Mouse (Mus musculus) adrenal gland, postnatal 10 days (tissue): ENCODE data around the gene Gvin1. TPM values are rescaled to one million over a fixed set of nuclear protein-coding genes. Genes with fewer than 3 reads are reported as not detected.
"Not testable (repeated sequence)": the region's sequence is repeated elsewhere in the genome, so short reads cannot be mapped to it uniquely, and the experiment has no call there.

Experiments used
- DNase-seq: peaks from one replicate; pipeline ENCODE4 v3.0.0; 2021; ENCODE audit warnings: mixed read lengths
- long read RNA-seq, 2 experiments: library from polyadenylated mRNA; stranded (forward); transcript quantifications; one replicate each; pipeline ENCODE4 v2.0.0; 2021
- total RNA-seq, 2 experiments: library from RNA; stranded (reverse); gene quantifications; 2 replicates each; pipeline ENCODE4 v1.2.3; 2021

Gene Gvin1
- 1 to 10 TPM; 2.5 to 3.4 TPM for total RNA-seq
- long read RNA-seq, experiment 1, partial matches to known transcripts = 0 of 2 reads
- long read RNA-seq, experiment 1, other reads (novel, unspliced or antisense) = 2 of 2 reads
- long read RNA-seq, experiment 2 = 0 reads

DNA sequence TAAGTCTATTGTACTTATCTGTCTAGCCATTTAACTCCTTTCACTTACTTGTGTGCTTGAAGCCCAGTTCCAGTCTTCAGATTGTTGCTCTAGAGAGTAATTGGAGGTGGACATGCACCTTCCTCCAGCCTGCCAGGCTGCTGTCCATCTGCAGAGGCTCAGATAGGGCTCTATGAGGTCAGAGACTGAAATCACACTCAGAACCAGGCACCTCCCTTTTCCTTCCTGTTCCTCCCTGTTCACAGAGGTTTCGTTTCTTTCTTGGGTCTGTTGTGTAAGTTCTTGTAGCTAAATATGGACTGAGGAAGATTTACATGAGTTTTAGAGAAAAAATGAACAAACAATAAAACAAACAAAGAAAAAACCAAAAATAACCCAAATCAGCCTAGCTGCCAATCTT lies at the start of gene Gvin1:
Gvin1 (minus strand) TSS at position 150 of the 400 bp plus-strand sequence.
- DNase-seq = not testable (repeated sequence)

DNA sequence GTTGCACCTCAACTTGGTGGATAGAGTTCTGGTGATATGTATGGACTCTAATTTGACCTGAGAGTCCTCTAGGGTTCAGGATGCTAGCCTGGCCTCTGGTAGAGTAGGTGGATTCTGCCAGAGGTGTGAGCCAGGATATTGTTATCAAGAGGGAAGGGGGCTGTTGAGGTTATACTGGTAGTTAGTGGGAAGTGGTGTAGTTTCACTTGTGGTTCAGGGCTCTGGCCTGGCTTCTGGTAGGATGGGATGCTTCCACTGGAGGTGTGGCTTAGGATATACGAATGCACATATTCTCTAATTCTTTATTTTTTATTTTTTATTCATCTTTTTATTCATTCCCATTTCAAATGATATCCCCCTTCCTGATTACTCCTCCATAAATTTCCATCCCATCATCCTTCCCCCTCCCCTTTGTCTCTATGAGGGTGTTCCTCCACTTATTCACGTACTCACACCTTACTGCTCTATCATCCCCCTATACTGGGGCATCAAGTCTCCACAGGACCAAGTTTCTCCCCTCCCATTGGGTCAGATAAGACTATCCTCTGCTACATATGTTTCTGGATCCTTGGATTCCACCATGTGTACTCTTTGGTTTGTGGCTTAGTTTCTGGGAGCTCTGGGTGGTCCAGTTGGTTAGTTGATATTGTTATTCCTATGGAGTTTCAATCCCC lies 36.9 kb upstream of the Gvin1 start:
- DNase-seq = no peak

DNA sequence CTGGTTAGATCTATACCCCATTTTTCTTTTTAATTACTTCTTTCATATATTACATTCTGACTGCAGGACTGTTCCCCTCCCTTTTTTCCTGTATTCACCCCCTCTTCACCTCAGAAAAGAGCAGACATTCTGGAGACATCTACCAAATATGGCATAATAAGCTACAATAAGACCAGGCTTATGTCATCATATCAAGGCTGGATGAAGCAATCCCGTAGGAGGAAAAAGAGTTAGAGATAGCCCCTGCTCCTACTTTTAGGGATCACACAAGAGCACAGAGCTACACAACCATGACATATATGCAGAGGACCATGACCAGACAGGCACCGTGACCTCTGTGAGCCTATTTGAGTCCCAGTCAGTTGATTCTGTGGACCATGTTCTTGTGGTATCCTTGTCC lies 33.8 kb upstream of the Gvin1 start:
- DNase-seq = no peak

DNA sequence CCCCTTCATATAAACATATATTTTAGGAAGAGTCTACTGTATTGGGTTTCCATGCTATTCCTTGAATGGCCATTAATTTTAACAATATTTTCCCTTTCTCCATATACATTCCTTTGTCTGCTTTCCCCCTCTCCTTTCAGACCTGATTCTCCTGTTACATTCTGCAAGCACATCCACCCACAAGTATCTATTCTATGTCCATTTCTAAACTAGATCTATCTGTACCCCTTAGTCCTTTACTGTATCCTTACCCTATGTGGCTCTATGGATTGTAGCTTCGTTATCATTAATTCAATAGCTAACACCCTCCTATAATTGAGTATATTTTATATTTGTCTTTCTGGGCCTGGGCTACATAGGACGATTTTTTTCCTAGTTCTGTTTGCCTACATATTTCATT lies 33.1 kb upstream of the Gvin1 start:
- no peak for DNase-seq

DNA sequence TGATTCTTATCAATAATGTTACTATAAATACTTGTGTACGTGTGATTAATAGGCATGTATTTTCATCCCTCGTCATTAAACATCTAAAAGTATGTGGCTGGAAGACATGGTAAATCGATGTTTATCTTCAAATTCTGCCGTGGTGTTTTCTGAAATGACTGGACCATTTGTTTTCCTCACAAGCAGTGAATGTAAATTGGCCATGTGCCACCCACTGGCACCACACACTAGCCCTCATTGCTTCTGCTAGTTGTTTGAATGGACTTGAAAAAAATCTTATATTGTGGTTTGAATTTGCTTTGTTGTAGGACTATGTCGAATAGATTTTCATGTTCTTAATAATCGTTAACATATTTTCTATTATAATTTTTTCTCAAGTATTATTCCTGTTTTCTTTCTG lies 30.5 kb upstream of the Gvin1 start:
- no peak for DNase-seq

DNA sequence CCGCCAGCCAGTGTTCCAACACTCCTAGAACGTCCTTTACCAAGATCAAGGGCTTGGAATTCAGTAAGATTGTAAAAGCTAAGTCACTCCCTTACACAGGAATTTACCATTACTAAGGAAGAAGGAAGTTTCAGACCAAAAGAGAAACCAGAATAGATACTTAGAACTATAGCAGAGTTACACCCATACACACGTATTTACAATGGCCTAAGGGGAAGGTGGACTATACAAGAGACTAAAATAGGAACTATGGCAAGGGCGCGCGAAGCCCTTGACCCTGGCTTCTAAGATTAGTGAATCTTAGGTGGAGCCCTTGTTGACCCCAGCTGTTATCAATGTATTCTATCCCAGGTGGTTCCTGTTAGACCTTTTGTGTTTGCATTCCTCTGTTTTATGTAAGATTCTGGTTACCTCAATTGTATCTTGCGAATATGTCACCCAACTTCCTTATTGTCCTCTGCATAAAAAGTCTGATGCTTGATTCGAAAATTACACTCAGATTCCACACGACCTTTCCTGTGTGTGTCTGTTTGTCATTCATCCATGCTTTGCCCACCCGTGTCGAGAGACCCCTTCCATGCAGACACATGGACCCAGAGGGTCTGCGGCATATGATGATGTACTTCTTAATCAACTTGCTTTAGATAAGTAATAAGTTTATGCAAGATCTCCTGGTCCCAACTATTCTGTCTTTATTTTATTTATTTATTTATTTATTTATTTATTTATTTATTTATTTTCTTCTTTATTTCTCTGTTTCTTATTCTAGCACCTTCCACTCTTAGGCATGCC lies 25.6 kb upstream of the Gvin1 start:
- not testable (repeated sequence) for DNase-seq

DNA sequence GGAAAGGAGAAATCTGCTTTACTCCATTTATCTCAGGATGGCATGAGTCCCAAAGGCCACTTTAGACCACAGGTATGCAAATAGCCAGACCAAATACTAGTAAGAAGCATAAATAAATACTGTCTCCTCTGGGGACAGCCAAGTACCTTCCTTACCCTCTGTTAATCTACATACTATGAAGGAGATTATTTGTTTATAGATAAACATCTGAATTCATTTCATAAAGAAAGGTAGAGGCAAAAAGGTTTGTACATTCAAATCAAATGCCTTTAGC lies 22.0 kb upstream of the Gvin1 start:
- DNase-seq = no peak

DNA sequence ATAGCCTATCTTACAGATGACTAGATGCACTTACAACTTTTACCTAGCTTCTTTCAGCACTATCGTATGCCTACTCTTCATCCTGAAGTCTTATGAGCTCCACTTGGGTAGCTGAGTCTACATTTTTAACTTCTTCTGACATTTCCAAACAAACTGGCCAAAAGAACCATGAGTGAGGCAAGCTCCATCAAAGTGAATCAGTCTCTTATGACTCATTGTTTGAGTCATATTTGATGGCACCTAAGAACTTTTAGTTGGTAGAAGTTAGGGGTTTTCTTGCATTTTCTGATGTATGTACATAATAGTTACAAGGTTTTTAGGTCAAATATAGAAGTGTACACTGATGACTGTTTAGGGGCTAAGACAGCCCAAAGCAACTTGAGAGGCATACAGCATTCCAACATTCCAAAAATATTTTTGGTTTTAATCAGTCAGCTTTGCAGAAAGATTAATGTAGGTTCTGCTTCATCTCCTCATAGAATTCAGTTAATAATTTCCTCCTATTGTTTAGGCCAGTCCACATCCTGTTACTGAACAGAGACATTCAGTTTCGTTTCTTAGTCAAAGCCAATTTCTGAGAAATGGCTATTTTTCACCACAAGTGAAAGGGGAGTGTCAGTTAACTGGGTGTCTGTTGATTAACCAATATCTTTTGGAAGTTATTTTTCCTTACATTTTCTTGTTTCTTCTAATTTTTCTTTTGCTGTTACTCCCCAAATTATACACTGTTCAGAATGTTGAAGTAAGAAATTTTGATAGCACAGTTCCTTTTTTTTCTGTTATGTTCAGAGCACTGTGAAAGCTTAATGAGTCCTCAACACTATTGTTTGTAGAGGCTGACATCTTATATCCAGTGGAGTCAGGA lies 21.4 kb upstream of the Gvin1 start:
- no peak for DNase-seq

DNA sequence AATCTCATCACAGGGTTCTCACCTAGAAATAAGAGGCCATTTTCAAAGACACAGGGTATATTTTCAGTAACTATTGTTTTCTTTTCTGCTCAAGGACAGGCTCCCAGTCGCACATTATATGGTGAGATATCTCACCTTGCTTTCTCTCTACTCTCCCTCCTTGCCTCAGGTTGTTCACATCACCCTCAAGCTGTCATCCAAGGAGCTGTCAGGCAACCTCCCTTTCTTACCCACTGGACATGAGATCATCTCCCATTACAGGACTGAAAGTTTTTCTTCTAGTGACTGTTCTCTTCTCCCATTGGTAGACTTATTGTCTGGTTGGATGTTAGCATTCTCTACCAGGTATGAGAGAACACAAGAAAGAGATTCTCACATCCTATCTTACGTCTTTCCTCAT lies 20.5 kb upstream of the Gvin1 start:
- DNase-seq = no peak

DNA sequence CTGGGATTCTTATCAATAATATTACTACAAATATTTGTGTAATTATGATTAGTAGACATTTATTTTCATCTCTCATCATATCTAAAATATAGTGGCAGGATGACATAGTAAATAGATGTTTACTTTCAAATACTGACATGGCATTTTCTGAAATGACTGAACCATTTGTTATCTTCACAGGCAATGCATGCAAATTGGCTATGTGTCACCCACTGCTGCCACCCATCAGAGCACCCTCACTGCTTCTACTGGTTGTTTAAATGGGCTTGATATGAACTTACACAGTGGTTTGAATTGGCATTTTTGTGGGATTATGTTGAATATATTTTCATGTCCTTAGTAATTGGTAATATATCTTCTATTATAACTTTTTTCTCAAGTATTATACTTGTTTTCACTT lies 784 bp upstream of the Gvin1 start:
- DNase-seq = not testable (repeated sequence)

DNA sequence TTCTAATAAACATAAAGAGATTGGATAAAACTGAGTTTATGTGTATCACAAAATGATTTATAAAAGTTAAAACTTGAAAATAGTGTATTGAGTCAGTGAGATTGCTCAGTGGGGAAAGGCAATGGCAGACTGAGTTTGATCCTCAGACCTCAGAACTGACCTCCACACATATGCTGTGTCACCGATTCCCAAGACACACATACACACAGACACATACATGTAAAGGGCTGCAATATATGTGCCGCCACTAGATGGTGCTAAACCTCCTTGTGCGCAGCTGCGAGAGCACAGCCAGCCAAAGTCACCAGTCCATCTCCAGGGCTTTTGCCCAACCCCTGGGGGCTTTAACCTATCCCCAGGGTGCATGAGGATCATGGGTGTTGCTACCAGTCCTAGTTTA lies 1.4 kb downstream of the Gvin1 start:
- not testable (repeated sequence) for DNase-seq

DNA sequence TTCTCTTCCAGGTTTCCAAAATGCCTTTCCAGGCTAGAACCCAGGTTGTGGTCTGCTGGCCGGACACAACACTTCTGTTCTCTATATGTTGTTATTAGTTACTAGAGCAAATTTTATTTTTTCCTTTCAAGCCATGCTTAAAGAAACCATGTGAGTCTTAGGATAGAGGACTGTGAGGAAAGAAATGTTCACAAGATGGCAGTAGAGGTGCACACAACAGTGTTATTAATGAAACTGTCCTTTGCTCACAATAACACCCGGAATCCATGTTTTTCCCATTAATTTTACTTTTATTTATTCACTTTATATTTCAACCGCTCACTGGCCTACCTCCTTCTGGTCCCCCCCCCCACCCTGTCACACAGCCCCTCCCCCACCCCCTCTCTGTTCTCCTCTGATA lies 8.5 kb downstream of the Gvin1 start:
- not testable (repeated sequence) for DNase-seq

DNA sequence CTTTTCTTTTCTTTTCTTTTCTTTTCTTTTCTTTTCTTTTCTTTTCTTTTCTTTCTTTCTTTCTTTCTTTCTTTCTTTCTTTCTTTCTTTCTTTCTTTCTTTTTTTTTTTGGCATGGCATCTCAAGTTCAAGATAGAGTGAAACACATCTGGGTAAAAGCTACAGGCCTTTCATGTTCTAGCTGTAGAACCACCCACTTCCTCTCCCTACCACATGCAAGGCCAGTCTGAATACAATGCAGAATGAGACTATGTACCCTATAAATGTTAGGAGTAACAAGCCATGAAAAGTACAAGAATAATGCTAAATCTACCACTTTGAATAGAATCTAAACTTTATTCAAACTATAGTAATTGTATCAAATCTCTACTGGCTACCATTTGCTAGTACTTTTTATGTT lies 38.1 kb downstream of the Gvin1 start:
- DNase-seq = not testable (repeated sequence)

DNA sequence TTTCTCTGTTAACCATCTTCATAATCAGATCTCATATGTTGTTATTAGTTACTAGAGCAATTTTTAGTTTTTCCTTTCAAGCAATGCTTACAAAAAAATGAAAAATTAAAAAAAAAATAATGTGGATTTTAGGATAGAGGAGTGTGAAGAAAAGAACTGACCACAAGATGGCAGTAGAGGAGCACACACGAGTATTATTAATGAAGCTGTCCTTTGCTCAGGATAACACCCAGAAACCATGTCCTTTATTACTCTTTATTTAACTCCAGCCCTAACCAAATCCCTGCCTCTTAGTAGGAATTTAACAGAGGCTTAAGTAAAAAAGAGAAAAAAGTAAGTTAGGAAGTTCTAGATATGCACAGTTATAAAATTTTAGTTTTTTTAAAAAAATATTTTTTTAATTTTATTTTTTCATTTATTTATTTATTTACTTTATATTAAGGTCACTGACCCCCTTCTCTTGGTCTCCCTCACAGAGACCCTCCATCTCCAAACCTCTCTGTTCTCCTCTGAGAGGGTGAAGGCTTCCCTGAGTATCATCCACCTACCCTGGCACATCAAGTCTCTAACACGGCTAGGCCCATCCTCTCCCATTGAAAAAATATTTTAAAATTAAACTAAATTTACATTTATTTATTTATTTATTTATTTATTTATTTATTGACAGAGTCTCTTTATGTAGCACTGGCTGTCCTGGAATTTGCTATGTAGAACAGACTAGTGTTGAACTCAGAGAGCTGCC lies 69.9 kb downstream of the Gvin1 start:
- not testable (repeated sequence) for DNase-seq

DNA sequence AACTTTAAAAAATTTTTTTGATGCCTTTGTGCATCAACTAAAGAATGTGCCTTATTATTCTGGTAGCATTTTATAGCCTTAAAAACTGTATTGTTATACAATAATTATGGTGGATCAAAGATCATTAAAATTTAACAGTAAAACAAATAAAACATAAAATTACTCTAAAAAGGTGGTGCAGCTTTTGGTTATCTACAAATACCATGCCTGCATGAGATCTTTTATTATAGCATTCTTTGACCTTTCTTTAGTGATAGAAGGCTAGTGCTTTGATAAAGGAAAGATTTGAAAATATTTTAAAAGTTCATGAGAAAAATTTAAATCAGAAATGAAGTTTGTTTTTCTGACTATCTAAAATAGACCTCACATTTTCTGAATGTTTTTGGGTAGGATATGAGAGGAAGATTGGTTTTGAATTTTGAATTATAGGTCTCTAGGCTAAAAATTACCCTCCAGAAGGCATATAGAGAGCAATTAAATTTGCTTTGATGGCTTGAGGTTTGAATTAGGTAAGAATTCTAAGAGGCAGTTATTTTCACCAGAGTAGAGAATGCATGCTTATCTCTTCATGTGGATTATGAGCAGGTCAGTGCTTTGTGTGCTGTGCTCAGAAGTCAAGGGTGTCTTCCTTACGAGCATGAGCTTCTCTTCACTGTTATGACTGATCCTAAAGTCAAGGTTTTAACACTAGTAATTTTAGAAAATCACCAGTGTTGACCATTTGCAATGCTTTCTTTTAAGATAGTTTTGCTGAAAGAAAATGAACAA lies 73.8 kb downstream of the Gvin1 start:
- not testable (repeated sequence) for DNase-seq

DNA sequence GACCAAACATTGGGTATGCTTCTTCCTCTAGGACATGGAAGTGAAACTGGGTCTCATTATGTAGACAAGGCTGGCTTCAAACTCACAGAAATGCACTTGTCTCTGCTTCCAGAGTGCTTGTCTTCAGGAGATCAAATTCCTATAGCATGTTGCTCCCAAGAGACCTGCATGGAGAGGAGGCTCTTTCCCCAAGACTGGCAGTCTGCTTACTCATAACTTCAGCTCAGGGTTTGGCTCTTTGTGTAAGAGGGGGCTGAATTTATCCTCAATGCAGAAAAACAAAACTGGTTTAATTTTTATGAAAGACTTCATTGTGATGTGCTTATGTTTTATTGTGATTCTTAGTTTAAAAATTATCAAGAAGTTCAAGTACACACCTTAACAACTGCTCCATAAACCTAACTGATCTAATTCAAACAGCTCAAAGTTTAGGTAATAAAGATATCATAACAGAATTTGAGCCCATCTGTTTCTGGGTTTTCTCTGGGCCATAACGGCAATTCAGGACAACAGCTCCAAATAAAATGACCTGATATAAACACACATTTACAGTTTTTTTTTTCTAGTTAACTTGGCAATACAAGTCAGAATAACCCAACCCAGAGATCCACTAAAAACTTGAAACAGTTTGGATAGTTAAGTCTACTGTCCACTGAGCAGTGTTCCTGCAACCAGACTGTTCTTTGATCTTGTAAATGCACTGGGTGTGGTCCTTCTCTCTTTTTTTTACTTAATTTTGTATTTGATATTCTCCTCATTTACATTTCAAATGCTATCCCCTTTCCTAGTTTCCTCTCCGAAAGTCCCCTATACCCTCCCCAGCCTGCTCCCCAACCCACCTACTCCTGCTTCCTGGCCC lies 97.8 kb downstream of the Gvin1 start:
- not testable (repeated sequence) for DNase-seq
